Mouse (Mus musculus): ENCODE results near the gene H3f3a. TPM values are rescaled to one million over a fixed set of nuclear protein-coding genes. Genes with fewer than 3 reads are reported as not detected.

The H3f3a gene
- polyA plus RNA-seq, 1 experiment: 2,000 TPM

DNA sequence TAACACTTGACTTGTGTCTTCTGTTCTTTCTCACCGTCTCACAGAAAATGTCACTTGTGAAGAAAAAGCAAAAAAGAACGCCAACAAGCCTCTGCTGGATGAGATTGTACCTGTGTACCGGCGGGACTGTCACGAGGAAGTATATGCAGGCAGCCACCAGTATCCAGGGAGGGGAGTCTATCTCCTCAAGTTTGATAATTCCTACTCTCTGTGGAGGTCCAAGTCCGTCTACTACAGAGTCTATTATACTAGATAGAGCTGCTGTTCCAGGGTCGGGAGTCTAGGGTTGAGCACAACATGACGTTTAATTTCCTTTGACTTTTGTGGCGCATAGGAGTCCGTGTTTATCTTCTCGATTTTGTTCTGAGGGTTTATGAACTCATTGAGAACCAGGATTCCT is 61.6 kb downstream of the H3f3a start:
- TF ChIP-seq CTCF (IDR thresholded peaks at IDR 0.05; ENCODE audit: borderline replicate concordance, extremely low read depth, insufficient read depth, insufficient read length) (no peak), POLR2A (IDR thresholded peaks at IDR 0.05; ENCODE audit: borderline replicate concordance, extremely low read depth, insufficient read depth, insufficient read length, poor library complexity, severe bottlenecking) (no peak)
- no peak for DNase-seq (ENCODE audit: low read depth)

Other genes starting within 250 kb of the H3f3a start
- 105 and 115 TPM in 2 replicates for gene Parp1, start 245.0 kb downstream of the H3f3a start, polyA plus RNA-seq (2012; rRNA removed)
- gene Lin9, start 172.8 kb downstream of the H3f3a start, polyA plus RNA-seq (2012; rRNA removed): 10.2 and 13.9 TPM in 2 replicates
- gene Mixl1, start 116.9 kb downstream of the H3f3a start, polyA plus RNA-seq (2012; rRNA removed): 0.04 and 0.05 TPM in 2 replicates
- gene Acbd3, start 87.9 kb downstream of the H3f3a start, polyA plus RNA-seq (2012; rRNA removed): 28.8 and 36.1 TPM in 2 replicates
- 22.0 and 25.5 TPM in 2 replicates for gene Sde2, start 37.2 kb upstream of the H3f3a start, polyA plus RNA-seq (2012; rRNA removed)
- gene Lefty2, start 79.2 kb upstream of the H3f3a start, polyA plus RNA-seq (2012; rRNA removed): 1.4 and 2.0 TPM in 2 replicates
- gene Pycr2, start 90.3 kb upstream of the H3f3a start, polyA plus RNA-seq (2012; rRNA removed): 45.7 and 65.9 TPM in 2 replicates
- 1.1 and 1.3 TPM in 2 replicates for gene Lefty1, start 121.1 kb upstream of the H3f3a start, polyA plus RNA-seq (2012; rRNA removed)
- 3.3 and 3.6 TPM in 2 replicates for gene Tmem63a, start 128.4 kb upstream of the H3f3a start, polyA plus RNA-seq (2012; rRNA removed)
- 2.8 and 5.1 TPM in 2 replicates for gene Ephx1, start 207.0 kb upstream of the H3f3a start, polyA plus RNA-seq (2012; rRNA removed)
- not detected in 2 replicates for gene 9130409I23Rik, start 237.3 kb upstream of the H3f3a start, polyA plus RNA-seq (2012; rRNA removed)